Mouse (Mus musculus) CH12.LX (cell line): ENCODE results near the gene Hoxd13. TPM values are rescaled to one million over a fixed set of nuclear protein-coding genes. Genes with fewer than 3 reads are reported as not detected.

Source experiments
- DNase-seq: peaks from one replicate; pipeline ENCODE4 v3.0.0-alpha.2; 2013; ENCODE audit errors: extremely low read depth
- H3K27ac ChIP-seq: 2 replicates; pipeline ENCODE4 v1.5.1; 2012; ENCODE audit warnings: low read depth, mild to moderate bottlenecking, control low read depth, moderate library complexity; ENCODE audit not compliant: insufficient read depth
- H3K27me3 ChIP-seq: replicated peaks from 2 replicates; pipeline ENCODE3; 2012; ENCODE audit warnings: inconsistent platforms
- H3K36me3 ChIP-seq, 2 experiments: replicated peaks in 1 of 2; 2 replicates each; pipeline versions ENCODE3 to v1.6.1; 2012; ENCODE audit warnings: inconsistent platforms in 1 of 2, low read length in 1 of 2, mild to moderate bottlenecking in 1 of 2, mixed read lengths in 1 of 2, moderate library complexity in 1 of 2; ENCODE audit not compliant: control insufficient read depth in 1 of 2, insufficient read depth in 1 of 2
- H3K4me1 ChIP-seq, 2 experiments: 2 replicates each; pipeline ENCODE4 v1.6.1; 2012; ENCODE audit warnings: inconsistent platforms in 1 of 2, moderate library complexity in 1 of 2; ENCODE audit not compliant: insufficient read depth in 2 of 2, control insufficient read depth in 1 of 2
- H3K4me2 ChIP-seq: 2 replicates; pipeline ENCODE4 v1.6.1; 2012; ENCODE audit warnings: low read depth, mild to moderate bottlenecking, control low read depth; ENCODE audit not compliant: poor library complexity, insufficient read depth, severe bottlenecking
- H3K4me3 ChIP-seq, 3 experiments: fragments of 150-350 bp in 1 of 3; sonication (generic) in 1 of 3; replicated peaks in 1 of 3; 2 replicates each; pipeline versions ENCODE3 to v1.5.1; 2011 to 2012; ENCODE audit warnings: low read depth in 2 of 3, low read length in 2 of 3, mild to moderate bottlenecking in 2 of 3, moderate library complexity in 2 of 3, control low read depth in 1 of 3, improper control_type of control experiment in 1 of 3, inconsistent platforms in 1 of 3, mixed read lengths in 1 of 3; ENCODE audit not compliant: poor library complexity in 1 of 3
- H3K79me2 ChIP-seq: replicated peaks from 2 replicates; pipeline ENCODE4 v1.6.1; 2012; ENCODE audit warnings: mild to moderate bottlenecking, moderate library complexity; ENCODE audit not compliant: control insufficient read depth, poor library complexity, insufficient read depth, severe bottlenecking; ENCODE audit errors: extremely low read depth
- H3K9ac ChIP-seq: 2 replicates; pipeline ENCODE4 v1.6.1; 2012; ENCODE audit warnings: low read depth, mild to moderate bottlenecking, control low read depth, moderate library complexity; ENCODE audit not compliant: insufficient read depth
- H3K9me3 ChIP-seq: replicated peaks from 2 replicates; pipeline ENCODE3; 2012; ENCODE audit warnings: low read length, inconsistent platforms, mixed read lengths
- BHLHE40 ChIP-seq: IDR thresholded peaks from 2 replicates; pipeline ENCODE4 v1.6.1; 2011; ENCODE audit warnings: mild to moderate bottlenecking, low read depth, low read length, improper control_type of control experiment
- CHD1 ChIP-seq: IDR thresholded peaks from 2 replicates; pipeline ENCODE4 v1.6.1; 2012; ENCODE audit warnings: low read depth, low read length, improper control_type of control experiment, inconsistent platforms
- CTCF ChIP-seq, 2 experiments: IDR thresholded peaks in 1 of 2; conservative IDR thresholded peaks in 1 of 2; 2 replicates each; pipeline ENCODE4 v1.5.1; 2011 to 2012; ENCODE audit warnings: low read depth in 2 of 2, low read length in 2 of 2, improper control_type of control experiment in 1 of 2, inconsistent platforms in 1 of 2, mild to moderate bottlenecking in 1 of 2, moderate library complexity in 1 of 2
- E2F4 ChIP-seq: IDR thresholded peaks from 2 replicates; pipeline ENCODE4 v1.6.1; 2011; ENCODE audit warnings: low read depth, low read length, improper control_type of control experiment; ENCODE audit not compliant: insufficient replicate concordance
- ELF1 ChIP-seq: IDR thresholded peaks from 2 replicates; pipeline ENCODE4 v1.6.1; 2014; ENCODE audit warnings: low read depth, mild to moderate bottlenecking, inconsistent platforms, low read length, improper control_type of control experiment
- EP300 ChIP-seq: IDR thresholded peaks from 2 replicates; pipeline ENCODE4 v1.6.1; 2011; ENCODE audit warnings: low read length, improper control_type of control experiment
- GABPA ChIP-seq: IDR thresholded peaks from 2 replicates; pipeline ENCODE4 v1.6.1; 2012; ENCODE audit warnings: low read depth, low read length, improper control_type of control experiment, inconsistent platforms; ENCODE audit not compliant: insufficient replicate concordance
- HCFC1 ChIP-seq: IDR thresholded peaks from 2 replicates; pipeline ENCODE4 v1.6.1; 2012; ENCODE audit warnings: low read depth, mild to moderate bottlenecking, inconsistent platforms, low read length, improper control_type of control experiment
- IRF4 ChIP-seq: IDR thresholded peaks from 2 replicates; pipeline ENCODE4 v1.6.1; 2014; ENCODE audit warnings: low read depth, mild to moderate bottlenecking, inconsistent platforms, low read length, improper control_type of control experiment
- JUN ChIP-seq: IDR thresholded peaks from 2 replicates; pipeline ENCODE4 v1.6.1; 2011; ENCODE audit warnings: low read depth, mild to moderate bottlenecking, low read length, improper control_type of control experiment, moderate library complexity; ENCODE audit not compliant: insufficient read depth
- JUND ChIP-seq: conservative IDR thresholded peaks from 2 replicates; pipeline ENCODE4 v1.6.1; 2011; ENCODE audit warnings: low read depth, low read length, improper control_type of control experiment
- KAT2A ChIP-seq: IDR thresholded peaks from 2 replicates; pipeline ENCODE4 v1.6.1; 2012; ENCODE audit warnings: low read length, improper control_type of control experiment, inconsistent platforms; ENCODE audit not compliant: insufficient replicate concordance
- MAX ChIP-seq: IDR thresholded peaks from 2 replicates; pipeline ENCODE4 v1.6.1; 2011; ENCODE audit warnings: low read length, improper control_type of control experiment
- MAZ ChIP-seq: IDR thresholded peaks from 2 replicates; pipeline ENCODE4 v1.6.1; 2012; ENCODE audit warnings: low read depth, mild to moderate bottlenecking, inconsistent platforms, low read length, improper control_type of control experiment, moderate library complexity
- MEF2A ChIP-seq: IDR thresholded peaks from 2 replicates; pipeline ENCODE4 v1.6.1; 2014; ENCODE audit warnings: low read depth, mild to moderate bottlenecking, inconsistent platforms, low read length, improper control_type of control experiment, borderline replicate concordance
- MXI1 ChIP-seq: IDR thresholded peaks from 2 replicates; pipeline ENCODE4 v1.6.1; 2011; ENCODE audit warnings: mild to moderate bottlenecking, low read depth, low read length, improper control_type of control experiment
- MYC ChIP-seq: IDR thresholded peaks from 2 replicates; pipeline ENCODE4 v1.6.1; 2011; ENCODE audit warnings: low read depth, mild to moderate bottlenecking, improper control_type of control experiment, low read length
- NELFE ChIP-seq: IDR thresholded peaks from 2 replicates; pipeline ENCODE4 v1.6.1; 2011; ENCODE audit warnings: low read depth, low read length, improper control_type of control experiment
- POLR2A ChIP-seq: IDR thresholded peaks from 2 replicates; pipeline ENCODE4 v1.6.1; 2011; ENCODE audit warnings: low read depth, mild to moderate bottlenecking, improper control_type of control experiment, low read length
- POLR2AphosphoS2 ChIP-seq: IDR thresholded peaks from 2 replicates; pipeline ENCODE4 v1.6.1; 2011; ENCODE audit warnings: low read depth, low read length, improper control_type of control experiment
- RAD21 ChIP-seq: IDR thresholded peaks from 2 replicates; pipeline ENCODE4 v1.6.1; 2011; ENCODE audit warnings: low read depth, mild to moderate bottlenecking, low read length, improper control_type of control experiment, moderate library complexity
- RCOR1 ChIP-seq: conservative IDR thresholded peaks from 2 replicates; pipeline ENCODE4 v1.6.1; 2012; ENCODE audit warnings: low read depth, mild to moderate bottlenecking, inconsistent platforms, low read length, improper control_type of control experiment
- SIN3A ChIP-seq: IDR thresholded peaks from 2 replicates; pipeline ENCODE4 v1.6.1; 2012; ENCODE audit warnings: low read length, improper control_type of control experiment, inconsistent platforms
- SMC3 ChIP-seq: IDR thresholded peaks from 2 replicates; pipeline ENCODE4 v1.6.1; 2011; ENCODE audit warnings: low read depth, low read length, improper control_type of control experiment
- TBP ChIP-seq: conservative IDR thresholded peaks from 2 replicates; pipeline ENCODE4 v1.6.1; 2011; ENCODE audit warnings: low read depth, low read length, improper control_type of control experiment
- USF1 ChIP-seq: IDR thresholded peaks from 2 replicates; pipeline ENCODE4 v1.6.1; 2014; ENCODE audit warnings: low read depth, mild to moderate bottlenecking, inconsistent platforms, low read length, improper control_type of control experiment
- USF2 ChIP-seq: conservative IDR thresholded peaks from 2 replicates; pipeline ENCODE4 v1.6.1; 2011; ENCODE audit warnings: low read depth, low read length, improper control_type of control experiment
- ZKSCAN1 ChIP-seq: IDR thresholded peaks from 2 replicates; pipeline ENCODE4 v1.6.1; 2012; ENCODE audit warnings: low read depth, inconsistent platforms, low read length, improper control_type of control experiment, borderline replicate concordance
- ZMIZ1 ChIP-seq: IDR thresholded peaks from 2 replicates; pipeline ENCODE4 v1.6.1; 2012; ENCODE audit warnings: low read depth, mild to moderate bottlenecking, inconsistent platforms, low read length, improper control_type of control experiment
- ZNF384 ChIP-seq: IDR thresholded peaks from 2 replicates; pipeline ENCODE4 v1.6.1; 2012; ENCODE audit warnings: low read depth, low read length, improper control_type of control experiment, inconsistent platforms
- dilution Hi-C: fragments of 300-500 bp; cut with MboI; formaldehyde crosslinking; loops from 2 replicates; pipeline ENCODE4 v1.14.3; 2020; ENCODE audit warnings: low sequenced_read_pairs; ENCODE audit not compliant: extremely low pct_unique_long_range_greater_than_20kb, extremely low pct_ligation_motif_present
- in situ Hi-C: fragments of 300-500 bp; cut with MboI; formaldehyde crosslinking; loops from 3 replicates; pipeline ENCODE4 v1.14.3; 2019; ENCODE audit warnings: low sequenced_read_pairs, low pct_ligation_motif_present, low pct_unique_long_range_greater_than_20kb, mixed read lengths
- polyA plus RNA-seq: library from polyadenylated mRNA; unstranded; fragments of >175 nt; gene quantifications from 2 replicates; pipeline ENCODE4 v1.2.1, GENCODE M21; 2012; ENCODE audit warnings: low read depth; ENCODE audit not compliant: insufficient read length
- total RNA-seq, 2 experiments: library from RNA; depleted of rRNA; stranded (reverse); fragments of 300-350 nt in 1 of 2; fragments of >200 nt in 1 of 2; gene quantifications; 2 replicates each; pipeline ENCODE4 v1.2.3; 2012 to 2014

The Hoxd13 gene
- total and polyA plus RNA-seq, 3 experiments = not detected

DNA sequence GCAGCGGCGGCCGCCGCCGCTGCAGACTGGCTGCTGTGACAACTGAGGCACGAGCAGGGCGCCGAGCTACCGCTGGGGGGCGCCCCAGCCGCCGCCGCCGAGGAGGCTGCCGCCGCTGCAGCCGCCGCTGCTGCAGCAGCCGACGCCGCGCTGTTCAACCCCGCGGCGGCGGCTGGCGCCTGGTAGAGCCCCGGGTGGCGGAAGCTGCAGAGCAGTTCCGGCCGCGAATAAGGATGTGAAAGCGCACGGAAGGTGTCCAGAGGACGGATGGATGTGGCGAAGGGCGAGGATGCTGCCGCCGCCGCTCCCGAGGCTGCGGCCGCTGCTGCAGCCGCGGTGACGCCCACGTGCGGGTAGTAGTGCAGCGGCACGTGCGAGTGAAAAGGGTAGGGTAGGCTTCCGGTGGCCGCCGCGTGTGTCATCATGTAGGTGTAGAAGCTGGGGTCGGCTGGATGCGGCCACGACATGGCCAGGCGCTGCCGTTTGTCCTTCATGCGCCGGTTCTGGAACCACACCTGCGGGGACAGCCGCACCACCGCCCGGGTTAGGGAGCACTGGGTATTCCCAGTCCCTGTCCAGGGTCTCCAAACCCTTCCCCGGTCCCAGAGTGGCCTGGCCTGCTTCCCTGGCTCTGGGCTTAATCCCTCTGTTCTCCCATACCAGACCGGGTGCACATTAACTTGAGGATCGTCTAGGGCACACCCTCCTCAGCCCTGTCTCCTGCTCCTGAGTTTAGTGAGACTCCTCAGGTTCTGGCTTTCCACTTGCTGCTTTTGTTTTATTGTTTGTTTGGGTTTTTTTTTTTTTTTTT, 12.1 kb upstream of the Hoxd13 start:
- in situ Hi-C loops (loop anchor here (25.0 kb wide), 1 partner anchor 1069 kb away; the partner anchor contains the start of gene Chrna1), dilution Hi-C loops (no loop called here)
- no peak for DNase-seq
- H3K9me3 ChIP-seq = peaks cover 38% of the 10 kb centered on the region
- no peak overlapping the region for H3K9ac ChIP-seq
- H3K27ac ChIP-seq = no peak overlapping the region
- H3K27me3 ChIP-seq = no peaks in the 10 kb centered on the region
- no peaks in the 10 kb centered on the region for H3K36me3 ChIP-seq
- TF ChIP-seq KAT2A (no peak), ZNF384 (no peak), MEF2A (no peak), E2F4 (no peak), GABPA (no peak), MXI1 (no peak), POLR2A (no peak), SMC3 (no peak), MYC (no peak), TBP (no peak), USF2 (no peak), BHLHE40 (no peak), MAX (no peak), RAD21 (no peak), HCFC1 (no peak), EP300 (no peak), MAZ (no peak), CTCF (conservative IDR thresholded peaks at IDR 0.05 in 1 of 2, IDR thresholded peaks at IDR 0.05 in 1 of 2; ENCODE audit: low read depth in 2 of 2, low read length in 2 of 2) (no peak), ZMIZ1 (no peak), ZKSCAN1 (no peak)
- H3K4me3 ChIP-seq = no peak overlapping the region
- no peaks in the 10 kb centered on the region for H3K4me1 ChIP-seq
- H3K79me2 ChIP-seq = no peaks in the 10 kb centered on the region
- no peak overlapping the region for H3K4me2 ChIP-seq

DNA sequence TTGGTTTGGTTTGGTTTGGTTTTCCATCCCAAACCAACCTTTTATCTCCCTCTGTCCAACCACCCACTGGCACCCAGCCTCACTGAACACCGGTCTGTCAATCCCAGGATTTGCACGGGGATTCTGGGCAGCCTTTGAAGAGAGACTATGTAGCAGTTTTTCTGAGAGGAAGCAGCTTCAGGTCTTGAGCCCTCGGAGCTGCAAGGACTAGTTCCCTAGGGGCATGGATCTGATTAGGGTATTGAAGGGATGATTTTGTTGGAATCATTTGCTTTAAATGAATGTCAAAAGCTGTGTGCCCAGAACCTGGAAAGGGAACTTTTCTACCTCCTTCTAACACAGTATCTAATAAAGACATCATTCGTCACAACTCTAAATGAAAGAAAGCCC, 11.5 kb upstream of the Hoxd13 start:
- no peak overlapping the region for H3K9ac ChIP-seq
- H3K9me3 ChIP-seq = peaks cover 38% of the 10 kb centered on the region
- H3K4me1 ChIP-seq = no peaks in the 10 kb centered on the region
- H3K4me2 ChIP-seq = no peak overlapping the region
- H3K27ac ChIP-seq = no peak overlapping the region
- no peak for DNase-seq
- TF ChIP-seq EP300 (no peak), JUN (no peak), SIN3A (no peak), MYC (no peak), MAX (no peak), E2F4 (no peak), USF1 (no peak), SMC3 (no peak), IRF4 (no peak), CHD1 (no peak), NELFE (no peak), ELF1 (no peak), JUND (no peak), POLR2A (no peak), RCOR1 (no peak), RAD21 (no peak), GABPA (no peak), POLR2AphosphoS2 (no peak)
- TF ChIP-seq, all 38 proteins: peak for 0
- no peaks in the 10 kb centered on the region for H3K27me3 ChIP-seq
- dilution Hi-C loops (no loop called here), in situ Hi-C loops (loop anchor here (25.0 kb wide), 1 partner anchor 1069 kb away; the partner anchor contains the start of gene Chrna1)
- no peak overlapping the region for H3K4me3 ChIP-seq
- no peaks in the 10 kb centered on the region for H3K79me2 ChIP-seq
- H3K36me3 ChIP-seq = no peaks in the 10 kb centered on the region
